Mouse (Mus musculus) brain, embryonic 14.5 days (tissue): Measurements from ENCODE around the gene Ctcf.

Experiments
- CTCF ChIP-seq: fragments of 200-500 bp; IDR thresholded peaks from 2 replicates; pipeline ENCODE4 v1.5.1; 2012; ENCODE audit warnings: inconsistent platforms, mild to moderate bottlenecking, moderate library complexity, borderline replicate concordance; ENCODE audit not compliant: insufficient read depth, insufficient read length; ENCODE audit errors: extremely low read depth
- POLR2A ChIP-seq: fragments of 200-500 bp; IDR thresholded peaks from 2 replicates; pipeline ENCODE4 v1.6.1; 2012; ENCODE audit warnings: mild to moderate bottlenecking, inconsistent platforms, borderline replicate concordance; ENCODE audit not compliant: poor library complexity, insufficient read depth, insufficient read length, severe bottlenecking; ENCODE audit errors: extremely low read depth

GRCm38 (mm10) chr8:105708675-105709074, 72.3 kb downstream of the Ctcf start:
- TF ChIP-seq CTCF (no peak), POLR2A (no peak)
